Mouse (Mus musculus) ovary, postnatal 14 days (tissue): ENCODE results near the gene Sh3bgrl2.
"Not testable (repeated sequence)": the region's sequence is repeated elsewhere in the genome, so short reads cannot be mapped to it uniquely, and the experiment has no call there.

ENCODE experiments used
- DNase-seq: peaks from one replicate; pipeline ENCODE4 v3.0.0; 2022; ENCODE audit warnings: low spot score

The Sh3bgrl2 gene

GRCm38 (mm10) chr9:83547830-83548689 is at the start of gene Sh3bgrl2:
Sh3bgrl2 (plus strand) TSS chr9:83548327.
- peak; percentile 68 for DNase-seq

- DNase-seq: not testable (repeated sequence)
These were observed 29.0 kb upstream of the Sh3bgrl2 start for GRCm38 (mm10) chr9:83519081-83519480.

GRCm38 (mm10) chr9:83519510-83520155 is 28.5 kb upstream of the Sh3bgrl2 start:
- DNase-seq: no peak

- no peak for DNase-seq
These were observed 20.6 kb upstream of the Sh3bgrl2 start for GRCm38 (mm10) chr9:83527341-83528060.

- DNase-seq: no peak
These were observed 14.9 kb upstream of the Sh3bgrl2 start for GRCm38 (mm10) chr9:83533044-83533769.

- DNase-seq: no peak
These were observed 11.2 kb upstream of the Sh3bgrl2 start for GRCm38 (mm10) chr9:83536959-83537358.

- DNase-seq: no peak
These were observed 10.6 kb upstream of the Sh3bgrl2 start for GRCm38 (mm10) chr9:83537510-83537909.

GRCm38 (mm10) chr9:83537921-83538536 is 10.1 kb upstream of the Sh3bgrl2 start:
- no peak for DNase-seq

- DNase-seq: no peak
These were observed 8.2 kb upstream of the Sh3bgrl2 start for GRCm38 (mm10) chr9:83539809-83540491.

GRCm38 (mm10) chr9:83540492-83540857 is 7.7 kb upstream of the Sh3bgrl2 start:
- no peak for DNase-seq

- DNase-seq: no peak
These were observed 7.2 kb upstream of the Sh3bgrl2 start for GRCm38 (mm10) chr9:83540975-83541374.

- DNase-seq: no peak
These were observed 2.9 kb upstream of the Sh3bgrl2 start for GRCm38 (mm10) chr9:83545240-83545639.

- no peak for DNase-seq
These were observed 1.8 kb upstream of the Sh3bgrl2 start for GRCm38 (mm10) chr9:83546316-83546715.

- DNase-seq: no peak
These were observed 898 bp upstream of the Sh3bgrl2 start for GRCm38 (mm10) chr9:83547229-83547628.

GRCm38 (mm10) chr9:83549866-83550265 is 1.7 kb downstream of the Sh3bgrl2 start:
- no peak for DNase-seq

- DNase-seq: no peak
These were observed 3.0 kb downstream of the Sh3bgrl2 start for GRCm38 (mm10) chr9:83551116-83551515.

- DNase-seq: no peak
These were observed 3.5 kb downstream of the Sh3bgrl2 start for GRCm38 (mm10) chr9:83551632-83552031.

GRCm38 (mm10) chr9:83555580-83555979 is 7.5 kb downstream of the Sh3bgrl2 start:
- DNase-seq: no peak

- DNase-seq: no peak
These were observed 8.1 kb downstream of the Sh3bgrl2 start for GRCm38 (mm10) chr9:83556236-83556635.

GRCm38 (mm10) chr9:83556780-83557771 is 8.9 kb downstream of the Sh3bgrl2 start:
- no peak for DNase-seq
